8 mouse cellular contexts compared by ENCODE assay signal in the genomic region with DNA sequence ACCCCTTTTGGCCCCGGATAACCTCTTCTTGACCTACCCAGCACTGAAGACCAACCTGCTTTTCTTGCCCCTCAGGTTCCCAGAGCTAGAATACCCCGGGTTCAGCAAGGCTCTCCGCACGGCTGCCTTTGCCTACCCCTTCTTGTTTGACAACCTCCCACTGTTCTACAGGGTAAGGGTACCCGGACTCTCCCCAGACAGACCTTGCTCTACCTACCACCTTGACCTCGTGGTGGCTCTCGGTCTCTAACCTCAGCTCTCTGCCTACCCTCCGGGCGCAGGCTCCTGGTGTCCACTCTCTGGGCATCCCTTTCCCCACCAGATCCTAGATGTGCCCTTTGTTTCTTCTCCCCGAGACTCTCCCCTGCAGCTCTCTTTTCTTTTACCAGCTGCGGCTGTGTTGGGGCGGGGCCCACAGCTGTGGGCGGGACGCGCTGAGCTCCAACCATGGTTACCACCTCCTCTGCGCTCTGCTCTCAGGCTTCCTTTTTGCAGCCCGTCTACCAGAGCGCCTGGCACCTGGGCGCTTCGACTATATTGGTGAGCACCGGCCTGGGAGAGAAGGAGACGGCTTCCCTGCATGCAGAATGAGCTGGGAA. TPM values are rescaled to one million over a fixed set of nuclear protein-coding genes. Genes with fewer than 3 reads are reported as not detected.
A peak's percentile ranks its signal among the peaks of the same experiment; 100 is the strongest.
DNase-seq lines count a peak whose midpoint lies in the region; ATAC-seq and TF ChIP-seq lines count a peak whose summit lies in the region.
"Not testable (repeated sequence)": the region's sequence is repeated elsewhere in the genome, so short reads cannot be mapped to it uniquely, and the experiment has no call there.

No protein-coding gene starts in this region.

- not testable (repeated sequence) for H3K27me3 ChIP-seq in hindbrain, embryonic 14.5 days (ENCODE audit: control insufficient read depth, insufficient read depth, low read length); midbrain, embryonic 14.5 days (ENCODE audit: control insufficient read depth, insufficient read depth, low read length)
- H3K27me3 ChIP-seq in liver, embryonic 15.5 days = peaks cover 36% of the 10 kb centered on the region

- DNase-seq in hindbrain, embryonic 14.5 days (ENCODE audit: low spot score) = not testable (repeated sequence)
- DNase-seq in layer of hippocampus, adult 11-12 months (ENCODE audit: low spot score) = peak; percentile 64
- peak; percentile 44 for DNase-seq in midbrain, embryonic 14.5 days
- DNase-seq in right cerebral cortex, postnatal 4 days = peak; percentile 37
- peak; percentile 54 for DNase-seq in urinary bladder, postnatal 14 days (ENCODE audit: low spot score)

- not testable (repeated sequence) for H3K4me1 ChIP-seq in cortical plate, adult 2 months (ENCODE audit: control insufficient read depth, insufficient read depth, low read length); hindbrain, embryonic 14.5 days (replicated peaks; ENCODE audit: control insufficient read depth, insufficient read depth, low read length); midbrain, embryonic 14.5 days (ENCODE audit: control insufficient read depth, insufficient read depth, low read length)
- H3K4me1 ChIP-seq in liver, embryonic 15.5 days (replicated peaks) = peaks cover 49% of the 10 kb centered on the region

- peaks cover 18% of the 10 kb centered on the region for H3K36me3 ChIP-seq in hindbrain, embryonic 14.5 days (replicated peaks; ENCODE audit: control insufficient read depth, insufficient read depth)
- not testable (repeated sequence) for H3K36me3 ChIP-seq in liver, embryonic 15.5 days (replicated peaks)
- H3K36me3 ChIP-seq in midbrain, embryonic 14.5 days (ENCODE audit: control insufficient read depth, insufficient read depth, low read length) = peaks cover 11% of the 10 kb centered on the region

- peak overlapping the region; percentile 28 for H3K4me2 ChIP-seq in hindbrain, embryonic 14.5 days (replicated peaks)
- H3K4me2 ChIP-seq in liver, embryonic 15.5 days = peak overlapping the region; percentile 62
- peak overlapping the region; percentile 37 for H3K4me2 ChIP-seq in midbrain, embryonic 14.5 days (ENCODE audit: low read length)

- peak; percentile 76 for ATAC-seq in frontal cortex, adult (ENCODE audit: low TSS enrichment)
- ATAC-seq in hindbrain, embryonic 14.5 days (ENCODE audit: low FRiP score) = peak; percentile 82
- ATAC-seq in liver, embryonic 15.5 days (ENCODE audit: insufficient read depth) = not testable (repeated sequence)
- peak; percentile 68 for ATAC-seq in midbrain, embryonic 14.5 days (ENCODE audit: low FRiP score, low TSS enrichment)

- under 1% methylated on average over 14 of the region's 22 CpGs for WGBS in hindbrain, embryonic 14.5 days
- WGBS in liver, embryonic 15.5 days (ENCODE audit: insufficient replicate concordance) = 8% methylated on average over 21 of the region's 22 CpGs
- WGBS in midbrain, embryonic 14.5 days = under 1% methylated on average over 17 of the region's 22 CpGs

- H3K9ac ChIP-seq in hindbrain, embryonic 14.5 days = peak overlapping the region; percentile 16; the same call in 1 of the 2 replicates
- H3K9ac ChIP-seq in liver, embryonic 15.5 days = peak overlapping the region; percentile 27; the same call in 1 of the 2 replicates
- not testable (repeated sequence) for H3K9ac ChIP-seq in midbrain, embryonic 14.5 days (replicated peaks; ENCODE audit: low read length)

- not testable (repeated sequence) for H3K9me3 ChIP-seq in hindbrain, embryonic 14.5 days (ENCODE audit: control insufficient read depth, low read length); liver, embryonic 15.5 days (replicated peaks); midbrain, embryonic 14.5 days (ENCODE audit: control insufficient read depth, low read length)

- not testable (repeated sequence) for TF ChIP-seq POLR2A in cortical plate, adult 2 months (IDR thresholded peaks at IDR 0.05; ENCODE audit: extremely low read depth, insufficient read depth, low read length)

- H3K4me3 ChIP-seq in cortical plate, adult 2 months (ENCODE audit: insufficient read depth, low read length) = peak overlapping the region; percentile 42
- H3K4me3 ChIP-seq in hindbrain, embryonic 14.5 days (replicated peaks; ENCODE audit: low read length) = peak overlapping the region; percentile 21
- H3K4me3 ChIP-seq in liver, embryonic 15.5 days (replicated peaks) = peak overlapping the region; percentile 28; the same call in 1 of the 2 replicates
- H3K4me3 ChIP-seq in midbrain, embryonic 14.5 days (replicated peaks; ENCODE audit: low read depth, low read length) = 0 out of 2 replicates have a peak overlapping the region, but pooled peaks have one; percentile 10

- not testable (repeated sequence) for TF ChIP-seq CTCF in cortical plate, adult 2 months (IDR thresholded peaks at IDR 0.05; ENCODE audit: extremely low read depth, insufficient read depth, low read length)

- H3K27ac ChIP-seq in cortical plate, adult 2 months (ENCODE audit: insufficient read depth, low read length); liver, embryonic 15.5 days (replicated peaks); midbrain, embryonic 14.5 days (replicated peaks; ENCODE audit: low read depth, low read length): not testable (repeated sequence)
- peak overlapping the region; percentile 63 for H3K27ac ChIP-seq in hindbrain, embryonic 14.5 days

RNA-seq across cellular contexts. Expression of a gene that starts 2.5 kb away (rescaled TPM):
- 15.3 and 15.6 TPM in 2 replicates for polyA plus RNA-seq in cortical plate, adult 2 months (2012; rRNA removed)
- polyA plus RNA-seq in hindbrain, embryonic 14.5 days (2014; fragmentation: Nextera tagmentation; extraction: Ambion mirVana) = 0.94 and 1.1 TPM in 2 replicates
- polyA plus RNA-seq in liver, embryonic 15.5 days (2015; fragmentation: Nextera tagmentation; extraction: Ambion mirVana) = 5.4 and 6.2 TPM in 2 replicates
- 0.63 and 1.6 TPM in 2 replicates for polyA plus RNA-seq in midbrain, embryonic 14.5 days (2014; fragmentation: Nextera tagmentation; extraction: Ambion mirVana)

RNA-seq across cellular contexts. Expression of a gene that starts 5.6 kb away (rescaled TPM):
- 14.7 and 17.5 TPM in 2 replicates for polyA plus RNA-seq in cortical plate, adult 2 months (2012; rRNA removed)
- 0.20 TPM in 1 of 2 replicates, not detected in the other for polyA plus RNA-seq in hindbrain, embryonic 14.5 days (2014; fragmentation: Nextera tagmentation; extraction: Ambion mirVana)
- 0.28 and 0.71 TPM in 2 replicates for polyA plus RNA-seq in liver, embryonic 15.5 days (2015; fragmentation: Nextera tagmentation; extraction: Ambion mirVana)
- not detected in 2 replicates for polyA plus RNA-seq in midbrain, embryonic 14.5 days (2014; fragmentation: Nextera tagmentation; extraction: Ambion mirVana)

RNA-seq across cellular contexts. Expression of a gene that starts 11.6 kb away (rescaled TPM):
- 0.44 TPM in 1 of 2 replicates, not detected in the other for polyA plus RNA-seq in cortical plate, adult 2 months (2012; rRNA removed)
- polyA plus RNA-seq in hindbrain, embryonic 14.5 days (2014; fragmentation: Nextera tagmentation; extraction: Ambion mirVana) = not detected in 2 replicates
- 0.28 TPM in 1 of 2 replicates, not detected in the other for polyA plus RNA-seq in liver, embryonic 15.5 days (2015; fragmentation: Nextera tagmentation; extraction: Ambion mirVana)
- polyA plus RNA-seq in midbrain, embryonic 14.5 days (2014; fragmentation: Nextera tagmentation; extraction: Ambion mirVana) = not detected in 2 replicates

RNA-seq across cellular contexts. Expression of a gene that starts 17.3 kb away (rescaled TPM):
- not detected in 2 replicates for polyA plus RNA-seq in cortical plate, adult 2 months (2012; rRNA removed)
- not detected in 2 replicates for polyA plus RNA-seq in hindbrain, embryonic 14.5 days (2014; fragmentation: Nextera tagmentation; extraction: Ambion mirVana)
- polyA plus RNA-seq in liver, embryonic 15.5 days (2015; fragmentation: Nextera tagmentation; extraction: Ambion mirVana) = not detected in 2 replicates
- 0.66 TPM in 1 of 2 replicates, not detected in the other for polyA plus RNA-seq in midbrain, embryonic 14.5 days (2014; fragmentation: Nextera tagmentation; extraction: Ambion mirVana)

RNA-seq across cellular contexts. Expression of a gene that starts 30.9 kb away (rescaled TPM):
- 84.4 and 91.5 TPM in 2 replicates for polyA plus RNA-seq in cortical plate, adult 2 months (2012; rRNA removed)
- 44.2 and 47.9 TPM in 2 replicates for polyA plus RNA-seq in hindbrain, embryonic 14.5 days (2014; fragmentation: Nextera tagmentation; extraction: Ambion mirVana)
- polyA plus RNA-seq in liver, embryonic 15.5 days (2015; fragmentation: Nextera tagmentation; extraction: Ambion mirVana) = 31.8 and 38.3 TPM in 2 replicates
- 50.9 and 57.0 TPM in 2 replicates for polyA plus RNA-seq in midbrain, embryonic 14.5 days (2014; fragmentation: Nextera tagmentation; extraction: Ambion mirVana)
